Mouse (Mus musculus) lung, adult 2 months (tissue): ENCODE results near the gene Hsd17b11. TPM values are rescaled to one million over a fixed set of nuclear protein-coding genes. Genes with fewer than 3 reads are reported as not detected.

Experiments used
- DNase-seq: peaks from one replicate; pipeline ENCODE4 v3.0.0; 2022
- H3K4me1 ChIP-seq: fragments of 200-500 bp; 2 replicates; pipeline ENCODE4 v1.6.1; 2011; ENCODE audit warnings: low read length; ENCODE audit not compliant: control insufficient read depth, insufficient read depth
- H3K4me3 ChIP-seq: fragments of 200-500 bp; replicated peaks from 2 replicates; pipeline ENCODE3; 2011; ENCODE audit warnings: low read depth, mild to moderate bottlenecking, control low read depth, low read length; ENCODE audit errors: extremely low read depth
- CTCF ChIP-seq: fragments of 200-500 bp; IDR thresholded peaks from 2 replicates; pipeline ENCODE4 v1.5.1; 2011; ENCODE audit warnings: mild to moderate bottlenecking, low read length, control low read depth; ENCODE audit not compliant: insufficient read depth
- POLR2A ChIP-seq: fragments of 200-500 bp; IDR thresholded peaks from 2 replicates; pipeline ENCODE4 v1.6.1; 2011; ENCODE audit warnings: low read depth, mild to moderate bottlenecking, control low read depth, low read length, borderline replicate concordance; ENCODE audit errors: extremely low read depth
- WGBS: fragments of 180-500 bp; shearing (Covaris S2); methylation state at CpG from one replicate; pipeline ENCODE4 v1.1.7; 2018; 5-methylcytosine and 5-hydroxymethylcytosine counted together
- polyA plus RNA-seq: library from polyadenylated mRNA; depleted of rRNA; stranded (reverse); fragments of >200 nt; gene quantifications from 2 replicates; pipeline ENCODE4 v1.2.3, GENCODE M21; 2012

Hsd17b11 gene
- polyA plus RNA-seq, 1 experiment = 53.1 TPM

DNA sequence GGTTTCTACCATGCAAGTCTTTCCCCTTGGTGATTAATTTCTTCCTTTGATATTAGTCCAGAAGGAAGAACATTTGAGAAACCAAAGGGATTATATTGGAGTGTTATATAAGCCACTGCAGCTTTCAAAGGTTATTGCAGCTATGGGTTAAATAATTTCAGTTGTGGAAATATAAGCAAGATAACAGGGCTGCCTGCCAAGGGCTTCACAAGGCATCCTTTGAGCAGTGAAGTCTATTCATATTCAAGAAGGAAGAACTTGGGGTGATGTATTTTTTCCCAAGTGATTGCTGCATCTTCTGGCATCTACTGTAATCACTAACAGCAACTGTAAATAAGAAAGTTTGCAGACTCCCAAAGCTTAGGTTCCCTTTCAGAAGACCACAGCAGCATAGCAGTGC lies 10.3 kb downstream of the Hsd17b11 start:
- no peak for DNase-seq
- TF ChIP-seq CTCF = no peak
- TF ChIP-seq POLR2A = no peak
- H3K4me3 ChIP-seq = no peak overlapping the region
- no peaks in the 10 kb centered on the region; the same call in 1 of the 2 replicates for H3K4me1 ChIP-seq

DNA sequence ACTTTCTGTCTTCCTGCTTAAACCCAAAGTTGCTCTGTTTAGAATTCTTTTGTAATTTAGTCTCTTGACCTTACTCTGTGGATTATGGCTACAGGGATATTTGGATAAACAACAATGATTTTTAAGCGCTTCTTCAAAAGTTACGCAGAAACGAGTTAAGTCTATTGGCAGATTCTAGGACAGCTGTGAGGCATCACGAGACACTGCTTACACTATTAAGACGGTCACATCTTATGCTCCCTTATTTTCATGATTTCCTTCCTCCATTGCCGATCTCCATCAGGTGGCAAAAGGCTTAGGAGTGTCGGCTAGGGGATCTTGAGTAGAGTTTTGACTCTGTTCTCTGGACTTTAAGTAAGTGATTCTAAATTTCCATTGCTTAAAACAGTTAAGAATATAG lies 11.5 kb downstream of the Hsd17b11 start:
- DNase-seq = no peak
- whole genome bisulfite sequencing = 71% methylated on average over 7 of the region's 7 CpGs
- no peaks in the 10 kb centered on the region; the same call in 1 of the 2 replicates for H3K4me1 ChIP-seq
- TF ChIP-seq POLR2A (no peak), CTCF (no peak)
- no peak overlapping the region for H3K4me3 ChIP-seq

DNA sequence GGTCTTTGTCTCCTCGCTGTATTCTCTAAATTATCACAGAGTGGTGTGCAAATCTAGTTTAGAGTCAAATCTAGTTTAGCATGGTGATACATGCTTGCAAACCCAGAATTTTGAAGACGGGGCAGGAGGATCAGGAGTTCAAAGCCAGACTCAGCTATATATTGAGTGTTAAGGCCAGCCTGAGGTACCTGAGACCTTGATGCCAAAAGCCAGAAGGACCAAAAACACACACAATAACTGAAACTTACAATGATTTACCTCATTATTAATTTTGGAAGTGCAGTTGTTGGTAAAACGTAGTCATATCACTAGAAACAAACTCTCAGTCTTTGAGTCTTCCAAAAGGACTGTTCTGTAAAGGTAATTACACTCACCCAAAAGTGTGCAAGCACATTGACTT lies 12.3 kb downstream of the Hsd17b11 start:
- TF ChIP-seq CTCF = no peak
- no peak for TF ChIP-seq POLR2A
- WGBS = 92% methylated on average over 3 of the region's 3 CpGs
- Histone ChIP-seq H3K4me3 (no peak overlapping the region), H3K4me1 (no peaks in the 10 kb centered on the region; the same call in 1 of the 2 replicates)
- DNase-seq = no peak

DNA sequence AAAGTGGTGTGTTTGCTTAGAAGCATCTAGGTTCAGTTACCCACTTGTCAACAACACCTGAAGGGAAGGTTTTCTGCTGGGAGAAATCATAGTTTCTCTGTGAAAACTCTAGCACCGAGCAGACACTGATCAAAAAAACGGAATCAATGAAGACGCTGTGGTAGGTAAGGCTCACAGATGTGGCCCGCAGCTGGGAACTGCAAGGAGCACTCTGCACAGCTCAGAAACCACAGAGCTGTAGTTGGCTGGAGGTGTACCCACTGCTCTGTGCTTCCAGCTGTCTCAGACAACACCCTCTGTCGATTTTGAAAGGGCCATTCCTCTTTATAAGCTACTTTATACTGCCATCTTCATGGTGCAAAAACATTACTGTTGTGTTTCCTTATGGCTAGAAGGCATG lies 13.9 kb downstream of the Hsd17b11 start:
- no peak overlapping the region for H3K4me3 ChIP-seq
- TF ChIP-seq CTCF (no peak), POLR2A (no peak)
- 67% methylated on average over 5 of the region's 5 CpGs for WGBS
- no peaks in the 10 kb centered on the region; the same call in 1 of the 2 replicates for H3K4me1 ChIP-seq
- no peak for DNase-seq

DNA sequence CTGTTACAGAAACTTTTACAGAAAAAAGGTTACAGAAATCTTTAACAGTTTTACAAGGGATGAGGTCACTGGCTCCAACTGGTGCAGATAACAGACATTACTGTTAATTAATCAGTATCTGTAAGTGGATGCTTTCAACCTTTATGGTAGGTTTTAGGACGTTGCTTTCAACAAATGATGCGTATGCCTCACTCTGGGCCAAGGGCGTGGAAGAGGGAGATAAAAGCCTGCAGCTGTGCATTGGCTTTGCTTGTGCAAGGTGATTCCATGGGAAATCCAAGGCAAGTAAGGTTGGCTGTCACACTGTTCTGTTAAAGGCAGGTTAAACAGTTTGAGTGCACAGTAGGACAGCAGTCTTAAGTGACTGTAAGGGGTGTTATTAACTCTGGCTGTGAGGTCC lies 14.9 kb downstream of the Hsd17b11 start:
- WGBS = 79% methylated on average over 3 of the region's 3 CpGs
- no peak for DNase-seq
- no peaks in the 10 kb centered on the region for H3K4me1 ChIP-seq
- H3K4me3 ChIP-seq = no peak overlapping the region
- TF ChIP-seq POLR2A = no peak
- TF ChIP-seq CTCF = no peak

DNA sequence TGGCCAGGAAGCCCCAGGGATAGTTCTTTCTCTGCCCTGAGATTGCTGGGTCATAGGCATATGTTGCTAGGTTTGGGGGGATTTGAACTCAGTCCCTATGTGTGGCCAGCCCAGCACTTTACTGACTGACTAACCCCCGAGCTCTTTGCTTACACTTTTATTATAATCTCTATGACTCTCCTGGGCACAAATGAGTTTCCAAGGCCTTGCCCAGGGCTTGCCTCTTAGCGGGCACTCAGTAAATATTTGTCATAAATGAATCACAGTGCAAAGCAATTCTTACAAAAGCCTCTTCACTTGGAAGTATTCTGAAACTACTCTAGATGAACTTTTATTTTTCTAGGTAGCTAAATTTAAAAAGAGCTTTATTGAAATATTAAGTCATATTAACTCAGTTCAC lies 17.8 kb downstream of the Hsd17b11 start:
- Histone ChIP-seq H3K4me1 (no peaks in the 10 kb centered on the region), H3K4me3 (no peak overlapping the region)
- 65% methylated on average over 2 of the region's 2 CpGs for WGBS
- no peak for TF ChIP-seq POLR2A
- TF ChIP-seq CTCF = no peak
- no peak for DNase-seq

DNA sequence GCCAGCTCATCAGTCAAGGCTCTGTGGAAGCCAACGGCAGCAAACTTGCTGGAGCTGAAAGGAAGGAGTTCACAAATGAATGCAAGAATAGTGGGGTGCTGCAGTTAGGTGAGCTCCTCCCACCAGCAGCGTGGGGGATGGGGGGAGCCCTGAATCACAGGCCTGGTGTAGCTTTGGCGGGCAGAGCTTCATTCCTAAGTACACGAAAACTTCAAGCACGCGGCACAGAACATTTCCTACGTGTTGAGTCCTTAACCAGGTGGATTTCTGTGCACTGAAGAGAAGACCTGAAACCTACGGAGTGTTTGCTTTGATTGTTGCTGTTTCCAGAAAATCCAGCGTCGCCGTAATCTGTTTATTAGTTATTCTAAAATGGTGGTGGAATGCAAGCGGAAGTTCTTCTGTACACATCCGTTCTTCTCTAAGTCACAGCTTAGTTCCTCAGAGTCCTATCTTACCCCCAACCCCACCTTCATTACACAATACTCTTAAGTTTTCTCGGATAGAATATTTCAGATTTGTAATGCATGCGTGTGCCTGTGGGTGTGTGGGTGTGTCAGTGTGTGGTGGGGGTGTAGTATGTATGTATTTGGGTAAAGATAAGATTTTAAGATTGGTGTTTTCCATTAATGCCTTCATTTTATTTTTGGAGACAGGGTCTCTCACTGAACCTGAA lies 18.3 kb downstream of the Hsd17b11 start:
- TF ChIP-seq CTCF (no peak), POLR2A (no peak)
- Histone ChIP-seq H3K4me1 (no peaks in the 10 kb centered on the region), H3K4me3 (no peak overlapping the region)
- WGBS = 53% methylated on average over 15 of the region's 15 CpGs
- no peak for DNase-seq

DNA sequence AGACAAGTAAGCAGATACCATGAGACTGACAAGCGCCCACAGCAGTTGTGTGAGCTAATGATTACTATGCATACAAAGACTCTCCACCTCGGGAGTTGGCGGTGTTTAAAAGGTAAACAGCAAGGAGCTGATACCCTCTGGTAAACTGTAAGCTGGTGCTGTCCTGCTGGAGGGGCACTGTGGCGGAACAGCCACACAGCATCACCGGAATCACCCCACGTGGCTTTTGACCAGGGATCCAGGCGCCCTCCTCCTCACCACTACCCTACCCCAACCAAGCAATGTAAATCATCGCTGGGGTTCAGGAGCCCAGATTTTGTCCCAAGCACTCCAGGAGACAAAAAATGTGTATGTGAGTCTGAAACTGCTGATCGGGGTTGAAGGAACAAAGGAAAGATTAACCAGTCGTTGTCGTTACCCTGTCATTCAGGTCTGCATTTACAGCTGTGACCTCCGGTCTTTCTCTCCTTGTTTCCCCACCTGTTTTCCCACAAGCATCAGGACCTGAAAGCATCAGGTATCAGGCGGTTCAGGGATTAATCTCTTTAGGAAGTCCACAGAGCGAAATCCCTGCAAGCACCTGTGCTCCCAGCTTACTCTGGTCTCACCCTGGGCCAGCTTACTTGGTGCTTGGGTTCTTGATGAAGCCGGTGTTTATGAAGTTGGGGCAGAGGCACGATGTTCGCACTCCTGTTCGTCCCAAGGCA lies 19.0 kb downstream of the Hsd17b11 start:
- WGBS = 61% methylated on average over 18 of the region's 18 CpGs
- H3K4me3 ChIP-seq = no peak overlapping the region
- no peak for DNase-seq
- H3K4me1 ChIP-seq = no peaks in the 10 kb centered on the region
- TF ChIP-seq CTCF = no peak
- no peak for TF ChIP-seq POLR2A

DNA sequence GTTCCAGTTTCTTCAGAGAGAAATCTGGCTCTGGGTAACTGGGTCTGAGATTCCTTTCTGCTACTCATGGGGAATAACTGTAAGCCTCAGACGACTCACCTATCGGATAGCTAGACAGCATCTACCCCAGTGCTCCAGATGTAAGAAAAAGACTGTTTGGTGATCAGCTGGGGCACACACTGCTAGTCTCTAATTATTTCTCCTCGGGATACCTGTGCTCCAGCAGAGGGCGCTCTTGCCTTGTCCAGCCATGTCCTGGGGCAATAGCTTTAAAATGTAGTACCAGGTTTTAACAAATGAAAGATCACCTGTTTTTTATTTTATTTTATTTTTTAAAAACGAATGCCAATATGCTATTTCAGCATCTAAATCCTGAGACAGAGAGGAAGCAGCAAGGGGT lies 22.0 kb downstream of the Hsd17b11 start:
- Histone ChIP-seq H3K4me1 (no peaks in the 10 kb centered on the region), H3K4me3 (no peak overlapping the region)
- 9% methylated on average over 5 of the region's 5 CpGs for WGBS
- DNase-seq = peak; percentile 81
- no peak for TF ChIP-seq POLR2A
- peak; percentile 95 for TF ChIP-seq CTCF

DNA sequence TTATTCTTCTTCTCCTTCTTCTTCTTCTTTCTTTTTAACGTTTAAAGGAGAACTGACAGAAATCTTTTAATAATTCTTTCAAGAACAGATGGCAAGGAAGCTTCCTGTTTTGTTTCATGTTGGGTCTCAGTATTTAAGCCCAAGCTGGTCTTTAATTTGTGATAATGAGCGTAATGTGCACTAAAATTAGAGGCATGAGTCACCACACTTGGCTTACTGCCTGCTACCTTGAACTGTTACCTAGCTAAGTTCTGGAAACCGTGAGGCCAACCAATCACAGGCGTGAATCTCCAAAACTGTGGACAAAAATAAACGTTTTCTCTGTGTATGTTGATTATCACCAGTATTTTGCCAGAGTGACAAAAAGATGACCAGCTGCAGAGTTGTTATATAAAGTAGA lies 23.0 kb downstream of the Hsd17b11 start:
- no peaks in the 10 kb centered on the region for H3K4me1 ChIP-seq
- no peak for TF ChIP-seq CTCF
- DNase-seq = no peak
- WGBS = 49% methylated on average over 5 of the region's 5 CpGs
- no peak overlapping the region for H3K4me3 ChIP-seq
